Mouse (Mus musculus) lung, adult 2 months (tissue): Measurements from ENCODE around the gene Plekhg3. TPM values are rescaled to one million over a fixed set of nuclear protein-coding genes. Genes with fewer than 3 reads are reported as not detected.

Experiments
- DNase-seq: peaks from one replicate; pipeline ENCODE4 v3.0.0; 2022
- H3K4me1 ChIP-seq: fragments of 200-500 bp; 2 replicates; pipeline ENCODE4 v1.6.1; 2011; ENCODE audit warnings: low read length; ENCODE audit not compliant: control insufficient read depth, insufficient read depth
- H3K4me3 ChIP-seq: fragments of 200-500 bp; replicated peaks from 2 replicates; pipeline ENCODE3; 2011; ENCODE audit warnings: low read depth, mild to moderate bottlenecking, control low read depth, low read length; ENCODE audit errors: extremely low read depth
- CTCF ChIP-seq: fragments of 200-500 bp; IDR thresholded peaks from 2 replicates; pipeline ENCODE4 v1.5.1; 2011; ENCODE audit warnings: mild to moderate bottlenecking, low read length, control low read depth; ENCODE audit not compliant: insufficient read depth
- POLR2A ChIP-seq: fragments of 200-500 bp; IDR thresholded peaks from 2 replicates; pipeline ENCODE4 v1.6.1; 2011; ENCODE audit warnings: low read depth, mild to moderate bottlenecking, control low read depth, low read length, borderline replicate concordance; ENCODE audit errors: extremely low read depth
- WGBS: fragments of 180-500 bp; shearing (Covaris S2); methylation state at CpG from one replicate; pipeline ENCODE4 v1.1.7; 2018; 5-methylcytosine and 5-hydroxymethylcytosine counted together
- polyA plus RNA-seq: library from polyadenylated mRNA; depleted of rRNA; stranded (reverse); fragments of >200 nt; gene quantifications from 2 replicates; pipeline ENCODE4 v1.2.3, GENCODE M21; 2012

The Plekhg3 gene
- polyA plus RNA-seq, 1 experiment, result 20.4 TPM

DNA sequence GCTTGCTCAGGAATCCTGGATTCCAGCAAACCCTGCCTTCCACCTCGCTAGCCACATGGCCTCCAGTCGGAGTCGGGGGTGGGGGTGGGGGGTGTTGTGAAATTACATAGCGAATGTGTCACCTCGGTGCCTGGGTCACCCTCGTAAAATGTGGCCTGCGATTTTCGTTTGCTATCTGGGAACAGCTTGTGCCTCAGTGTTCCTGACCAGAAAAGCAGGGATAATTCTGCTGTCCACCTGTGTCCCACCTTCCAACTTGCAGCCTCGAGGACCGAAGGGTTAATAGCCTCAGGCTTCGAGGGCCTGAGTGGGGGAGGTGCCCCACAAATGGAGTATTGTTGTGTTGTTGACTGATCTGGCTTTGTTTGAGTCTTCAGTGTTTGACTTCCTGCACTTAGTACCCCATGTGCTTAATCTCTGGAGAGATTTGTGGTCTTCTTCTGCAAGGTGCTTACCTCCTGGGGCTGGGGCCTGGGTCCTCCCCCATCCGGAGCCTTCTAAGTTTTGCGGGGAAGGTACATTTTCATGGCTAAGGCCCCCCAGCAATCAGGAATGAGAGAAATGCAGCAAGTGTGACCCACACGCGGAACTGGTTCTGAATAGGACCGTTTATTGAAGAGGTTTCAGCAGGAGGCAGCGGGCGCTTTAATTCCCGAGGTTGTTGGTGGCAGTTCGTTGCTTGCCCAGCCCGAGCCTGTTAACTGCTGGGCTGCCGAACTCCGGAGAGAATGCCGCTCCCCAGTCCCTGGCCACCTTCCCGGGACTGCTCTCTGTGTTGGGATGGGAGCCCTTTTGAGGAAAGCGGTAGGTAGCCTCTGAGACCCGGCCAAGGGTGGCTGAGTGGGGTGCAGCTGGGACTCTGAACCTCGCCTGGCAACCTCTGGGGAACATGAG is 15.9 kb downstream of the Plekhg3 start:
- no peak overlapping the region for H3K4me3 ChIP-seq
- WGBS, result 26% methylated on average over 28 of the region's 28 CpGs
- peaks cover 5% of the 10 kb centered on the region for H3K4me1 ChIP-seq
- no peak for DNase-seq
- TF ChIP-seq CTCF (no peak), POLR2A (no peak)

DNA sequence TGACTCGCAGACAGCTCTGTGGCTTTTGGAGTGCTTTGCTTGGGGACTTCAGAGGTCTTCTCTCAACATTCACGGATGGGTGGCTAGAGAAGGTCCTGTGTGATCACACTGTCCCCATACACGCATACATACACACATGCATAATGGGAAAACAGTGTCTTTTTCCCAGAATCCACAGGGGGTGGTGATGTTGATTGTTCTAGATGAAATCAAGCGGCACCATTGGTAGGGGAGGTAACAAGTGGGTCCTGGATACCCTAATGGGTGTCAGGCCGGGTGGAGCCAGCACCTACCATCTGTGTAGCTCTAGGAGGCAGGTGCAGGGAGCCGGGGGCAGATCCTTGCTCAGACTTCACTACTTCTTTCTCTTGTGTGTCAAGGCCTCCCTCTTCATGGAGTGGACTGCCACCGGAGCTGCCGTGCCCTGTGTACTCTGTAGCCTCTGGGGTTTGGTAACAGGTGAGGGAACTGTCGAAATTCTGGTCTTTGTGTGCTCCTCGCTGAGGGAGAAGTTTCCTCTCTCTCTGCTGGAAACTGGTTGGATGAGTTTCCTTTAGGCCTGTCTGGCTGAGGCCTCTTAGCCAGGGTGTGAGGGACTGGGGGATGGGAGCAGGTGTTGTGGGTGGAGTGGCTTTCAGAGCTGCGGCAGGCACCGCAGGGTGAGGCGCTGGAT is 16.9 kb downstream of the Plekhg3 start:
- WGBS, result 41% methylated on average over 13 of the region's 13 CpGs
- H3K4me1 ChIP-seq, result peaks cover 5% of the 10 kb centered on the region
- no peak overlapping the region for H3K4me3 ChIP-seq
- TF ChIP-seq POLR2A (no peak), CTCF (no peak)
- DNase-seq, result no peak

DNA sequence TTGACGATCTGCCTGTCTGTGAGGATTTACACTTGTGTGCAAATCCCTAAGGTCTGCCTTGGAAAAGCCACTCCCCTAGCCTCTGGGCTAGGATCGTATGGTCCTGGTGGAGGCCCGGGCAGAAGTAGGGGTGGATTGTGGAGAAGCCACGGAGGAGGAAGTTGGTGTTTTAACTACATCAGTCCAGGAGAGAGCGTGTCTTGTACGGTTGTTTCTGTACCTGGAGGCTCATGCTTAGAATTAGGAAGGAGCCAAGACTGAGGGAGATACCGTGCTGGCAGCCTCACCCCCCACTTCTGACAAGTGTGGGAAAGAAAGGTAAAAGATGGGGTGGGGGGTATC is 17.4 kb downstream of the Plekhg3 start:
- DNase-seq, result no peak
- no peak for TF ChIP-seq POLR2A
- no peak for TF ChIP-seq CTCF
- 34% methylated on average over 7 of the region's 7 CpGs for WGBS
- peaks cover 5% of the 10 kb centered on the region for H3K4me1 ChIP-seq
- H3K4me3 ChIP-seq, result no peak overlapping the region

DNA sequence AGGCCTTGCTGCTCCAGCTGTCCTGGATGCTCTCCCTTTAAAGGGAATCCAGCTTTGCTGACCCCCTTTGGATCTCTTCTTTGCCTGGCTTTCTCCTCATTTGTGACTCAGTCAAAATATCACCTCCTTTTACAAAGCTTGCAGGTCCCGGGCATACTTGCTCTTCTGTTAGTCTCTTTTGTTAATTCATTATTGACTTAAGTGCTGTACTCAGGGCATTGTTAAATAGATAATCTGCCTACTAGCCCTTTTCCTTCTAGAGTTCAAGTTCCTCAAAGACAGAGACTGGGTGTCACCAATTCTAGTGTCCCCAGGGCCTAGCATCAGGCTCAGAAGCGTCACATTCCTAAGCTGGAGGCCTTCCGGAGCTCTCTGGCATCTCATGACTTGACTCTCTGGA is 18.5 kb downstream of the Plekhg3 start:
- 80% methylated on average over 3 of the region's 3 CpGs for WGBS
- peaks cover 9% of the 10 kb centered on the region for H3K4me1 ChIP-seq
- H3K4me3 ChIP-seq, result no peak overlapping the region
- TF ChIP-seq CTCF, result no peak
- TF ChIP-seq POLR2A, result no peak
- DNase-seq, result no peak

DNA sequence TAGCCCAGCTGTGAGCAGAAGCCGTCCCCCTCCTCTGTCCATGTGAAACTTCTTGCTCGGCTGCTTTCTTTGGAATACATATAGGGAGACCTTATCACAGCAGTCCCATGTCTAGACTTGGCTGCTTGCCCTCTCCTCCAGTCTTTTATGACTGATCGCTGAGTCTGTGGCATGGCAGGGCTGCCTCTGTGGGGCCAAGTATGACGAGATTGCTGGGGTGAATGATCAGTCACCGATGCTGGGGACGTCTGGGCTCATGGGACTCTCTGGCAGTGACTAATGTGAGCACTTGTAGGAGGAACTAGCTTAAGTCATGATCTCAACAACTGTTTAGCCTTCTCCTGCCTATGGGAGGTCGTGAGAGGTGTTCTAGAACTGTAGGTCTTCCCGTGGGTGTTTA is 21.6 kb downstream of the Plekhg3 start:
- Histone ChIP-seq H3K4me3 (no peak overlapping the region), H3K4me1 (peaks cover 6% of the 10 kb centered on the region)
- WGBS, result 37% methylated on average over 8 of the region's 8 CpGs
- TF ChIP-seq POLR2A (no peak), CTCF (no peak)
- DNase-seq, result no peak

DNA sequence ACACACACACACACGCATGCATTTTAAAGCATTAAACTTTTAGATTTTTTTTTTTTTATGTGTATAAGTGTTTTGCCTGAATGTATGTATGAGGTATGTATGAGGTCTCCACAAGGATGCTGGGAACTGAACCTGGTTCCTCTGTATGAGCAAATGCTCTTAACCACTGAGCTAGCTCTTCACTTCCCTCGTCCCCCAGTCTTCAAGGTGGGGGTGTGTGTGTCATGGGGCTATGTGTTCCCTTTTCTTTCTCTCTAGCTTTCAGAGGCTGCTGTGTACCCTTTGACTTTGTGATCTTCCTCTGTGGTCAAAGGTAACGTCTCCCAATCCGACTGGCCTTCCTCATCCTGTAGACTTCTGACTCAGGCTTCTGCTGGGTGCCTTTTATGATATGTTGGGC is 22.3 kb downstream of the Plekhg3 start:
- peaks cover 6% of the 10 kb centered on the region for H3K4me1 ChIP-seq
- H3K4me3 ChIP-seq, result no peak overlapping the region
- WGBS, result 70% methylated on average over 4 of the region's 4 CpGs
- TF ChIP-seq CTCF (no peak), POLR2A (no peak)
- no peak for DNase-seq

DNA sequence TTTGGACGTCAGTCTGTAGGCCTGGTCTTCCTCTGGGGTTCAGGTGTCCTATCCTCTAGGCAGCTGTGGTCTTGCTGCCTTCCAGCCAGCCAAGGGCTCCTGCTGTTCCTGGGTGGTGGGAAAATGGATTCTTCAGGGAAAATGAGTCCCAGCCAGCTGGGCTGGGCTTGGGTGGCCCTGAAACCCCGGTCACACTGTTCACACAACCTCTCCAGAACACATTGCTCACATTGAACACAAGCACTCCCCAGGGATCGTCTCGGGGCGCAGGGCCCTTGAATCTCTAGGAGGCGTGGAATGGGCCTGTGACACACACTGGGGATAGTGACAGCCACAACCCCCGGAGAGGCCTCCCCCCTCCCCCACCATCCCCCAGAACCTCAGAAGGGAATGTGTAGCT is 23.2 kb downstream of the Plekhg3 start:
- DNase-seq, result no peak
- Histone ChIP-seq H3K4me1 (peaks cover 6% of the 10 kb centered on the region), H3K4me3 (no peak overlapping the region)
- TF ChIP-seq CTCF (no peak), POLR2A (no peak)
- 68% methylated on average over 7 of the region's 7 CpGs for WGBS

DNA sequence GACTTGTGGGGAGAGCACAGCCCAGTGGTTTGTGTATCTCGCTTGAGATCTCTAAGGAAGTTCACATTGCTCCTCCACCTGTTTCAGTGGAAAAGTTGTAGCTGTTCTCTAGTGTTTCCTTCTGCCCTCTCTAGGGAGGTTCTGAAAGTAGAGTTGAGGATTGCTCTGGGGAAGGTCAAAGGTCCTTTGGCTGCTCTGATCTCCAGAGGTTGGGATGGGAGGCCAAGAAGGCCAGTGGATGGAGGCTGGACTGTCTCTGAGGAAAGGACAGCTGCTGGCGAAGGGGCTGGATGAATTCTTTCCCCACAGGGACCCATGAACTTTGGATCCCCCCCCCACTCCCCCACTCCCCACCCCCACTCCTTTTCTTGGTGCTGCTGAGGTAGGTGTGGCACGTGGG is 23.7 kb downstream of the Plekhg3 start:
- no peak for DNase-seq
- H3K4me3 ChIP-seq, result no peak overlapping the region
- TF ChIP-seq CTCF (no peak), POLR2A (no peak)
- peaks cover 6% of the 10 kb centered on the region for H3K4me1 ChIP-seq
- 82% methylated on average over 3 of the region's 3 CpGs for WGBS

DNA sequence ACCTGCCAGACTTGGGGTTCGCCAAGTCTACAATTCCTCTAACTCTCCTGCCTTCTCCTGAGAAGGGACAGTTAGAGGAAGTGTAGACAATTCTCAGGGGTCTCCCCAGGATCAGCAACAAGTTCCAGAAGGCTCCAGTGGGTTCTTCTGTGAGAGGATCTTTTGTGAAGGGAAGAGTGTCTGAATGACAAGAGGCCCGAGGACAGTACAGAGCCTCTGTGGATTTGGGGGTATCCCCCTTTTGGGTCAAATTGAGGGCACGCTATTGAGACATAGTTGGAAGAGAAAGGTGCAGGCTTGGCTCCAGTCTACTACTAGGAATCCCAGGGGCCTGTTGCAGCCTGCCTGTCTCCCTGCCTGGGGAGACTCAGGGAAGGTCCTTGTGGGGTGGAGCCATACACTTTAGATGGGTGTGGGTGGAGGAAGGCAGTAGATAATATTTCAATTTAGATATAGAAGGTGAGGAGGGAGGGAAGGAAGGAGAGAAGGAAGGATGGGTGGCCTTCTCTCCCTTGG is 24.2 kb downstream of the Plekhg3 start:
- Histone ChIP-seq H3K4me1 (peaks cover 6% of the 10 kb centered on the region), H3K4me3 (no peak overlapping the region)
- WGBS, result 81% methylated on average over 3 of the region's 3 CpGs
- TF ChIP-seq POLR2A (no peak), CTCF (no peak)
- DNase-seq, result no peak
